Mouse (Mus musculus) frontal cortex, postnatal 10 days (tissue): ENCODE measurements at regions not wholly inside any gene's neighbourhood (a gene's known extent, or its start where the extent isn't known, plus 50 kb on each side); places are given as distances from the start of the nearest gene placed in this dataset.

Source experiments
- DNase-seq, 2 experiments: peaks; one replicate each; pipeline ENCODE4 v3.0.0; 2022; ENCODE audit warnings: low spot score in 2 of 2, mixed read lengths in 1 of 2

- DNase-seq = no peak
Observed at GRCm38 (mm10) chr19:49379646-49380045, 1173.8 kb downstream of the Sorcs3 start.

- DNase-seq = no peak
Observed at GRCm38 (mm10) chr19:49396257-49396656, 1190.4 kb downstream of the Sorcs3 start.

GRCm38 (mm10) chr19:49415326-49415725, 1209.5 kb downstream of the Sorcs3 start:
- no peak for DNase-seq

GRCm38 (mm10) chr19:49423059-49423900, 1217.5 kb downstream of the Sorcs3 start:
- DNase-seq = no peak
